Mouse (Mus musculus) right cerebral cortex, postnatal 4 days (tissue): ENCODE measurements at regions not wholly inside any gene's neighbourhood (a gene's known extent, or its start where the extent isn't known, plus 50 kb on each side); places are given as distances from the start of the nearest gene placed in this dataset.
A peak's percentile ranks its signal among the peaks of the same experiment; 100 is the strongest.
"Not testable (repeated sequence)": the region's sequence is repeated elsewhere in the genome, so short reads cannot be mapped to it uniquely, and the experiment has no call there.

Experiments used
- DNase-seq: peaks from one replicate; pipeline ENCODE4 v3.0.0-alpha.2; 2022

DNA sequence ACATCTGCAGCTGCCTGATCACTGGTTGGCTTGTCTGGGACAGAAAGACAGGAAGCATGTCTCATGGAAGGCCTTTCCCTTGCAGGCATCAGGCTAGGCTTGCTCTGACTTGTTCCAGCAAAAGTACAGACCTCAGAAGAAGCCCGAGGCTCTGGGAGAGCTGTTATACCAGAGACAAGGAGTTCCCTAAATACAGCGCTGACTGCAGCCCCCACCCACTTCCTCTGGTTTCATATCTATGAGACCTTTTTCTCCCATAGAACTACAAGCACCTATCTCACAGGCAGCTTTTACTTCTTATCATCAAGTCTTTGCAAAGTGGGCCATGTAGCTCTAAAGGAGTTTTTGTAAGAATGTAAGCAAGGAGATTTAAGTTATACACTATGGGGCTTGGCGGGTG lies 312.2 kb upstream of the Vmn1r3 start:
- not testable (repeated sequence) for DNase-seq

DNA sequence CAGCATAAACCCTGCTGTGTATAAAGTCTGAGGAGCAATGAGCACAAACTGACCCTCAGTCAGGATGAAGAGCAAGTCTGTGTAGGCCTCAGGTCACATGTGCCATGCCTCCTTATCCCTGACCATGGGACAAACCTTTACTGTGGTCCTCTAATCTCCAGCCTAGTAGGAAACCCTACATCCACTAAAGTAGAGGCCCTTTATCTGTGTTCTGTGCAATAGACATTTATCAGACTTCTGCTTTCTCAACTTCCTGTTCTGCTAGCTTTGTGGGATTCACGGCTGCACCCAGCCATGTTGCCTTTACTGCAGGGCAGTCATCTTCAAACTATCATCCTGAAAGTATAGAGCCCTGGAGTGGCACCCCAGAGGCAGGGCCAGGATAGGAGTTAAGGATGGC lies 310.8 kb upstream of the Vmn1r3 start:
- DNase-seq = not testable (repeated sequence)

DNA sequence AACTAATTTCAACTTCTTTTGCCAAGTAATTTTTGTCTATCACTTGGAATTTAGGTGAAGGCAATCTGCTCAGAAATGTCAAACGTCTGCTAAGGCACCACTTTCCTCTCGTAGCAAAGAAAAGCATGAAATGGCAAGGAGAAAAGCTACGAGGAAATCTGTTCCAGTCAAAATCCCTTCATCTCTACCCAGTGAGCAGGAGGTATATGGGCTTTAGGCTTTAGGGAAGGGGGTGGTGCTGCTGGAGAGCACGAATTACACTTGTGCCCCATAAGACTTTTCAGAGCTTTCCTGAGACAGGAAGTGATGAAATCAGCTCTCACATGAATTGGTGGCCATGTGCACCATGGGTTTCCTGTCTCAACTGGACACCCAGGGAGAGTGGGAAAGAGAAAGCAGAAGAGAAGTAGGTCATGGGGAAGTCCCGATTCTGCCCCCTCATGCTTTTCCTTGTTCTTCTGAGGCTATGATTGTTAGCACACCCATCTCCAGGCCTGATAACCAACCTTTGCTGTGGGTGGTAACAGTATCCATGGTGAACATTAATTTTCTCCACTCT lies 309.0 kb upstream of the Vmn1r3 start:
- DNase-seq = not testable (repeated sequence)

DNA sequence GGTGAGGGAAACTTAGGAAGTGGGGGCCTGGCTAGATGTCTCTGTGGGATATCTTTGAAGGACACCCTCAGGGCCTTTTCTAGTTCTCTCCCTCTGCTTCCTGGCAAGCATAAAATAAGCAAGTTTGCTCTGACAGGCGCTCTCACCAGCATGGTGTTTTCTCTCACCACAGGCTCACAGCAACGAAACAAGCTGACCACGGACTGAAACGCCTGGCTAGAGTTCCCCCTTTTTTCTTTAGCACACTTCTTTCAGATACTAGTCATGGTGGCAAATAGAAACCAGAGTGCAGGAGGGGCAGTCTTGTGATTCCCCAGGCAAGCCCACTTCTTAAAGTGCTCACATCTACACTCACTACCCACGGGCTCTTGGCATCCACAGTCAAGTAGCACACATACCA lies 305.7 kb upstream of the Vmn1r3 start:
- not testable (repeated sequence) for DNase-seq

DNA sequence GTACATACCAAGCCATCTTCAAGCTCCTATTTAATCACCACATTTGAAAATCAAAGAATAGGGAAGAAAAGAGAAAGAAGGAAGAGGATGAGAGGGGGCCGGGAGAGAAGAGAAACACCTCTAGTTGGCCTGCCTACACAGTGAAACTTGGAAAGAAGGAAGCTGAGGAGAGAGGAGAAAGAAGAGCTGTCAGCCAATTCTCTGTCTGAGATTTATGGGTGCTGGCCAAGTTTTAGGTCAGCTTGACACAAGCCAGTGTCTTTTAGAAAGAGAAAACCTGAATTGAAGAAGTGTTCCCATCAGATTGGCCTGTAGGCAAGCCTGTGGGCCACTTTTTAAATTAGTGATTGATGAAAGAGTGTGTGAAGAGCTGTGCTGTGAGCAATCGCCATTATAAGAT lies 296.9 kb upstream of the Vmn1r3 start:
- no peak for DNase-seq

DNA sequence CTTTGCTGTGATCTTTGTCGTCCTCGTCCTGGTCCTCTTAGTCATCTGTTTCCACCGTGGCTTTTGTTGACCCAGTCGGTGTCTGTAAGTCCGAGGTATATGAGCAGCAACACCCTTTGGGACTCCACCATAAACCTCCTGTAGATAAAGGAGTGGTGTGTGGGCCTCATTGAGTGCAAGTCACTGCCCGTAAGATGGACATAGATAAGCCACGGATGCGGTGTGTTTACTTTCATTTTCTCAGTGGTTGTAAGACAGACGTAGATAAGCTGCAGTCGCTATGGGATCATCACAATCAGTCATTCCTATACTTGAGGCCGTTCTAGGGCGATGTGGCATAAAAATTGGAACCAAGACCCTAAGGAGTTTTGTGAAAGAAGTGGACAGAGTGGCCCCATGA lies 271.6 kb upstream of the Vmn1r3 start:
- no peak for DNase-seq

DNA sequence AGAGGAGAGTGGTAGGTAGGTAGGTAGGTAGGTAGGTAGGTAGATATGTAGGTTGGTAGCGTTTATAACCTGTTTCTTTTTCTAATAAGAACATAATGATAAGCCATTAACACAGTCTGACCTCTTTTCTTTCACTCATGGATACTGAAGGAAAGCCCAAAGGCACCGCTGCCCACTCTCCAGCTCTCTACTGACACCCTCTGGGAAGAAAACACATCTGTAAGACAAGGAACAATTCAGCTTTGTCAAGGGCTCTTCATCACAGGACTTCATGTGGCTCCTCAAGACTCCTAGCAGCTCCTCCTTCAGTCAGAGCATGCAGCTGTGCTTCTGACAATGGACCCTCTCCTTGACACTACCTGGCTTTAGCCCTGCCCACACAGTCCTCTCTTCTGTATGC lies 252.2 kb upstream of the Vmn1r3 start:
- not testable (repeated sequence) for DNase-seq

DNA sequence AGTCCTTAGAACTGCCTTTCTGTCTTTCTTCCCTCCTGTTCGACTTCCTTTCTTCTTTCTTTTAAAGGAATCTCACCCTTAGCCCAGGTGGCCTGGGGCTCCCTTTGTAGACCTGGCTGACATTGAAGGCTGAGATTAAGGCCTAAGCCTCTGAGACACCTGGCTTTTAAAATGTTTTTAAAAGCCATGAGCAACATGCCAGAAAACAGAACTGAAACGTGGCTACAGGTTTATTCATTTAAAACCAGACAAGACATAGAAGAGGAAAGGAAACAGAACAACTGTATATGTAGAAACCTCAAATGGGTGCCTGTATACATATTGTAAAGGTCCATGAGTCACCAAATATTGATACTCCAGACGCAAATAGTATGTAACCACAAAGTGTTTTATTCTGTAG lies 242.8 kb upstream of the Vmn1r3 start:
- no peak for DNase-seq

DNA sequence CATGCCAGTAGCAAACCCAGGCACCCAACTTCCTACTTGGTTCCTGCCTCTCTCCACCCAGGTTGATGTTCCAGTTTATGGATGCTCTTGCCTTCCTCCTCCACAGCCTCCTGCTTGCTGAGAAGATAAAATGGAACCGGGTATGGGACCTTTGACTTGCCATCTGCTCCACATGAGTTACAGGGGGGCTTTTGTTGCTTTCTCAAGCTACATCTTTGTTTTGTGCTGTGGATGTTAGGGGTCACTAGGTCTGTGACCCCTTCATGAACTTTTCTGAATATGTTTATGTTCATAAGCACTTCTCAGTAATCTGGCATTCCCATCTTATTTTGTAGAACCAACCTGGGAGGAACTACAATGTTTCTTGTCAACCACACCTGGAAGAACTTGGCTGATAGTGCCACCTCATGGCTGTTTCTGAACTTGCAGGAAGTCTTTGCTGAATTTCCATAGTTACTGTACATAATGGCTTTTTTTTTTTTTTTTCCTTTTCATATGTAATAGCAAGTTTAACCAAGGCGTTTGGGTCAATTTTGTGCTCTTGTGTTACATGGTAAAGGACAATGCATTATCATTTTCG lies 234.9 kb upstream of the Vmn1r3 start:
- DNase-seq = peak; percentile 5

DNA sequence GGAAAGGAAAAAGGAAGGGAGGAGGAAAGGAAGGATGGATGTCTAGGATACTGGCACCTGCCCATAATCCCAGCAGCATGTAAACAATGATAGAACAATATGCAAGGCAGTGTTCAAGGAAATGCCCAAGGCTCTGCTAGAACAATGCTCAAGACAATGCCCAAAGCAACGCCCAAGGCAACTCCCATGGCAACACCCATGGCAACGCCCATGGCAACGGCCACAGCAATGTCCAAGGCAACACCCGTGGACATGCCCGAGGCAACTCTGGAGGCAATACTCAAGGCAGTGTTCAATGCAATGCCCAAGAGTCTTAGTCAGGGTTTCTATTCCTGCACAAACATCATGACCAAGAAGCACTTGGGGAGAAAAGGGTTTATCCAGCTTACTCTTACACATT lies 231.5 kb upstream of the Vmn1r3 start:
- no peak for DNase-seq

DNA sequence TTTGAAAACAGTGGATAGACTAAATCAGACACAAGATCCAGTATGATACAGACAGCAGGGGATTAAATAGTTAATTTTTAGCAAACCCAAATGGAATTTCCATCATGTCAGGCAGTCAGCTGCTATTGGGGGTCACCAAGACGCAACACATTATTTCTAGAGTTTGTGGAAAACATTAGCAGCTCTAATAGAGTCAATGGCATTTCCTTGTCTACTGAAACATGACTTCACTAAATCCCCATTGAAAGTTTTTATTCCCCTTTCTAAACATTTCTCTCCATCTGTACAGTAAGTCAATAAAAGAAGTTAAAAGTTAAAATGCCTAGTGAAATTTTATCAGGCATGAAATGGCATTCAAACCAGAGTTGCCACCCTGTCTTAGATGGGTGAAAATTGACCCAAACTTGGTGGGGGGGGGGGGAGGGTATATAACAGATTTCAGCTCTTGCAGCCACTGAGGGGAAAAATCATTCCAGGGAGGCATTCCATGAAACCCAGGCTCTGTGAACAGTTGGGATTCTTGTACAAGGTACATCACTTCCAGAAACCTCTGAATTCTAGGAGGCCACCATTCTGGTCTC lies 229.4 kb upstream of the Vmn1r3 start:
- DNase-seq = not testable (repeated sequence)

DNA sequence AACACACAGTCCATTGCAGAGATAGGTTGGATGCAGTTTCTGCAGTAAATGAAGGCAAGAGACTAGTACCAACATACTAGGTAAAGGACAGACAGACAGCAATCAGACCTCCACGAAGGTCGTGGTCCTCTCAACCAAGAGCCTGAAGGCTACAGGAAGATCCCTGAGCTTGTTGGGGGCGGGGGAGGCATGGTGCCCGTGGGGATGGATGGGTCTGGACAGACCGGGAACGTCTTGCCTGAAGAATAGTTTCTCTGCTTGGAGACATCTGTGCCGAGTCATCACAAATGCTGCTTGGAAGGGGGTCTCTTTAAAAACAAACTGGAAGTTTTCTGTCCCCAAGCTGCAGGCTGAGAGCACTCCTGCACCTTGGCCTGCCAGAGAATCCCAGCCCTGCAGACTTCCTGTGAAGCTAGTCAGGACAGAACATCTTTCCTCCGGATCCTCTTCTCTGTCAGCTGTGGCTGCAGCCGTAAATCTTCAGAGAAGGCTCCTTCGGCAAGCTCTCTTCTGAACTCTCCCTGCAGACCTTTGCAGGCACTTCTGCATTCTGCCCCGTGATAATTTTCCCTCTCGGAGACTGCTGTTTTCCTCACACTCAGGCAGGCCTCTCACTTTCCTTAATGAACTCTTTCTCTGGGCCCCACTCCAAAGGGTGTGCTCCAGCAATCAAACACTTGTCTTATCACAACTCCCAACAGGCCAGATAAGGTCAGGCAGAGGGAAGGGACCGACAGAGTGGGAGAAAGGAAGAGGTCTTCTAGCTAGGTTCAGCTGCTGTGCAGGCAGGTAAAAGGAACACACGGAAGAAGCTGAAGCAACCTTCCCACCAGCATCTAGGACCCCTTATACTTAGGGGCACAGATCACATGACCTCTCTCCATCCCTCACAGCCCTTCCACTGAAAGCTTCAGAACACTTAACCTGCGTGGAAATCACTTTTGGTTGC lies 228.6 kb upstream of the Vmn1r3 start:
- DNase-seq = no peak

DNA sequence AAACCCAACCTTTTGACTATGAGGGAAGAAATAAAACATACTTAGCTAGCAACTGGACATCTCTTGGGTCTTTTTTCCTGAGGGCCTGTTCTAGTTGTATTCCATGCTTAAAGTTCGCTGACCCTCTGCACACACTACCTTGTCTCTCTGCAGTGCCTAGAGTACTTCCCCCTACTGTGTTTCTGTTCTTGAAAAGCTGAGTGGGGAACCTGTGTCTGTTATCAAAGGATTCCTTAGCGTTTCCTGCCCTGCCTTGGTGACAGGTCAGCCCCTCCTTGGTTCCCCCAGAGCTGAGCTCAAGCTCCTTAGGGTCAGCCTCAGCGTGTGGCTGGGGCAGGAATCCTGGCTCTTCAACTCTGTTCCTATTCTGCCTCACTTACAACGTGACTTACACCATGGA lies 227.2 kb upstream of the Vmn1r3 start:
- DNase-seq = not testable (repeated sequence)

DNA sequence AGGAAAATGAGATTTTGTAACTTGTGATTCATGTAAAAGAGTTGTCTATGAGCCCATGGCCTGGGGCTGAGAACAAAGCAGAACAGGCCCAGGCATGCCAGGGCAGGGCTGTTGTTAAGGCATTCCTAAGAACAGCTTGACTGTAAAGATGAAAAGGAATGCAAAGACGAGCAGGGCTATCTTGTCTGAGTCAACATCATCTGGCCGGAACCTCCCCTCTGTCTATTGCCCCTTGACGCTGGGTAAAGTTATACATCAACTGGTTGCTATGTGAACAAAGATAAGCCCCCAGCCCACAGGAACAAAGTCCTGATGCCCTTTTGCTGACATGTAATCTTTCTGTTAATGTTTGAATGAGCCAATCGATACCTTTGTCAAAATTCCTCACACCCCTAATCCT lies 217.7 kb upstream of the Vmn1r3 start:
- not testable (repeated sequence) for DNase-seq

DNA sequence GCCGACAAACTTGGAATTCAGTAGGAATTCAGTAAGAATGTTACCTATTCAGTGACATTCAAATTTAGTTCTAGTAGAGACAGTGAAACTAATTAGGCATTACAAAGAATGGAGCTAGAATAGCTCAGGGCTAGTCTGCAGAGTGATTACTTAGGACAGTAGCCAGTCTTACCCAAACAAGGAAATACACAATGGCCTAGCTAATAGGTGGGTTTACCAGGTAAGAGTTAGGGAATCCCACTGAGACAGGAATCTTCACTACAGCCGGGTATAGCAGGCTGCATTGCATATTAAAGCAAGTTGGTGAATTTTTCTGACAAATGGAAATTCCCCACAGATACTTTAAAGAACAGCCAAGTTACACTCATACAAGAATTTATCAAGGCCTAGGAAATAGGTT lies 216.6 kb upstream of the Vmn1r3 start:
- DNase-seq = not testable (repeated sequence)

DNA sequence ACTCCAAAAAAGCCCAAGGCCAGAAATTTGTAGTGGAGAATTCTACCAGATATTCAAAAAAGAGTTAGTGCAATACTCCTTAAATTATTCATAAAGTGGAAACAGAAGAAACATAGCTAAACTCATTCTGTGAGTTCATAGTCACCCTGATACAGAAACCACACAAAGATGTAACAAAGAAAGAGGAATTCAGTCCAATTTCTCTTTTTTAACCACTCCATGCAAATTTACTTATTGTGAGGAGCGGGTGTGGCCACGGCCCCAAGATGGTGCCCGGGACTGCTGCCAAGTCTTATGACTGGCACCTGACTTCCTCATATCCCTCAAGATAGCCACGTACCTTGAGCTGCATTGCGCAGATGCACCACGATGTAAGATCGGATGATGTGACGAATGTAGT lies 206.4 kb upstream of the Vmn1r3 start:
- DNase-seq = not testable (repeated sequence)

DNA sequence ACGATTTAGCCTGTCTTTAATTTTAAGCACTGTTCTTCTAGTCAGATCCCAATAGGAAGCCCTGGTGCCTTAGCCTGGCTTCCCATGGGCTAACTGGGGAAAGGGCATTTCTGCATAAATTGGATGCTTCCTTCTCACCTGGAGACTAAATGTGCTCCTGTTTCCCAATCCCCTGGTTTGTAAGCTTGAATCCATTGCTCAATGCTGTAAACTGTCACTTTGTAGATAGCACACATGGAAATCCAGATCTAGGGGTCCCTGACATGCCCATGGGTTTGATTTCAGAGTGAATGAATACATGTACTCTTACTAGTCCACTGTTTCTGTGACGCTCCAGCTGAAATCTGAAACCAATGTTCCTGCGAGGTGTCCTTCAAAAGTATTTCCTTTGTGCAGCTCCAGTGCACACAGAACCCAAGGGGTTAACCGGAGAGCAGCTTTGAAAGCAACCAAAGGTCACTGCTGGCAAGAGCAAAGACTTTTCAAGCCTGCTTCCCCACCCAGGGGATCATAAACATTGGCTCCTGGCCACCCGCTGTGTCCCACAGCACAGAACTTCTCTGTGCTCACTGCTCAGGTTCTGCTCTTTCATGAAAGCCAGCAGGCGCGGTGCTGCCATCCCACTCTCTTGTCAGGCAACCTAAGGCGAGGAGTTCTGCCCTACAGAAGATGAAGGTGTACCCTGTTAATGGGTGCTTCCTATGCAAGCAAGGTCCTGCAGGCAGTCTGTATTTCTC lies 188.0 kb upstream of the Vmn1r3 start:
- DNase-seq = not testable (repeated sequence)

DNA sequence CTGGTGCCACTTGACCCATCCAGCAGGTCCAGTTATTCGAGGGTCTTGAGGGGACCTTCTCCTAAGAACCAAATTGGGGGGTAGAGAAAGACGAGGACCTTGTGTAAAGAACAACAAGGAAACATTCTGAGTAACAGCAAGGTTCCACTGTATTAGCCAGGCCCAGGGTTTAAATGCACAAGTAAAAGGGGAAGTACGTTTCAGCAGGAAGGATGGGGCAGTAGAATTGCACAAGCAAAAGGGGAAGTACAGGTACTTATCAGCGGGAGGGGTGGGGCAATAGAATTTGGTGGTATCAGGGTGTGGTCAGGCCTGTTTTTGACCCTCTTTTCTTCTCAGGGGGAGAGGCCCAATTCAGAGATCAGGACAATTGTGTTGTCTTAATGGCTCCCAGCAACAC lies 182.9 kb upstream of the Vmn1r3 start:
- not testable (repeated sequence) for DNase-seq

DNA sequence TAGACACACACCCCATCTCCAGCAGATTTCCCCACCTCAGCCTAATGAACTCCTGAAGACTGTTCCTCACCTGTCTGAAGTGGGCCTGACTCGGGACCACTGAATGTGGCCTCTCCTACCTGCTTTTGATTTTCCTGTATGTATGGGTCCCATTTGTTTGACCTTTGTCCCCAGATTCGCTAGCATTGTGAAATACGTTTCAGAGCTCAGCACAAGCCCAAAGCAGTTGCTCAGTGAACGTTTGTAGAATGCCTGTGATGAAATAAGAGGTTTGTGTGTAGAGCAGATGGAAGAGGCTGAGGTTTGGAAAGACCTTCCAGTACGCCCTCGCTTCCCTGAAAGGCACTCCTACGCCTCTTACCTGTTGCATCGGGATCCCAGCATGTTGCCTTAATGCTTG lies 158.3 kb upstream of the Vmn1r3 start:
- not testable (repeated sequence) for DNase-seq

DNA sequence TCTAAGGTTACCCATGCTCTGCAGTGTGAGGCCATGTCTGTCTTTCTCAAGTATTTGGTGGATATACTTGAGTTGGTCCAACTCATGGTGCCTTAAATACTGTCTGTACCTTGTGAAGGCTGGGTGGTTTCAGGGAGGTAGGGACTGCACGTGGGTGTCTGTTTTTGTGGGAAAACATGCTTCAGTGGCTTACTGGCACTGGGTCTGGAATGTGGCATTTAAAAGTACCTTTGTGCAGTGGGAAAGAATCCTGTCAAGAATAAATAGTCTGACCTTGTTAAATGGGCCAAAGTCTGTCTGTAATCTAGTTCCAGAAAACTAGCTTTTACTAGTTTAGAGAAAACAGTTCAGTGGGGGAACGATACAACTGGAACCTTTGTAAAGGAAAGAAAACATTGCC lies 157.5 kb upstream of the Vmn1r3 start:
- not testable (repeated sequence) for DNase-seq

DNA sequence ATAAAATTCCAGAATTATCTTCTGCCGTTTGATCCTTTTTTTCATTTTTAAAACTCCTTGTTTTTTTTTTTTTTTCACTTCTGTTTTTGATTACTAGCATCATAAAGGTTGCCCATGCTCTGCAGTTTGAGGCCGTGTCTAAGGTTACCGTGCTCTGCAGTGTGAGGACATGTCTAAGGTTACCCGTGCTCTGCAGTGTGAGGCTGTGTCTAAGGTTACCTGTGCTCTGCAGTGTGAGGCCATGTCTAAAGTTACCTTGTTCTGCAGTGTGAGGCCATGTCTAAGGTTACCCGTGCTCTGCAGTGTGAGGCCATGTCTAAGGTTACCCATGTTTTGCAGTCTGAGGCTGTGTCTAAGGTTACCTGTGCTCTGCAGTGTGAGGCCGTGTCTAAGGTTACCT lies 157.0 kb upstream of the Vmn1r3 start:
- DNase-seq = not testable (repeated sequence)
